Mouse (Mus musculus): ENCODE measurements around the gene Rapsn.

- TF ChIP-seq CTCF (IDR thresholded peaks at IDR 0.05; ENCODE audit: low read depth, low read length) (no peak), GATA2 (IDR thresholded peaks at IDR 0.05; ENCODE audit: borderline replicate concordance, low read depth, low read length) (no peak), TAL1 (conservative IDR thresholded peaks at IDR 0.05; ENCODE audit: low read depth, low read length) (no peak), GATA1 (IDR thresholded peaks at IDR 0.05; ENCODE audit: borderline replicate concordance, low read length) (no peak)
These were observed 31.0 kb downstream of the Rapsn start for GRCm38 (mm10) chr2:91066455-91066854.
